Mouse (Mus musculus) left cerebral cortex, adult 8-10 months (tissue): ENCODE measurements around the gene Rptor. TPM values are rescaled to one million over a fixed set of nuclear protein-coding genes. Genes with fewer than 3 reads are reported as not detected.

Experiments
- DNase-seq, 2 experiments: peaks; one replicate each; pipeline ENCODE4 v3.0.0; 2022; ENCODE audit warnings: low spot score in 2 of 2
- total RNA-seq, 4 experiments: library from RNA; stranded (reverse); gene quantifications; 2 replicates each; pipeline ENCODE4 v1.2.4; 2022

Gene Rptor
- total RNA-seq, 4 experiments from 2014 or later: 57.5 to 65.0 (median 61.0) TPM

DNA sequence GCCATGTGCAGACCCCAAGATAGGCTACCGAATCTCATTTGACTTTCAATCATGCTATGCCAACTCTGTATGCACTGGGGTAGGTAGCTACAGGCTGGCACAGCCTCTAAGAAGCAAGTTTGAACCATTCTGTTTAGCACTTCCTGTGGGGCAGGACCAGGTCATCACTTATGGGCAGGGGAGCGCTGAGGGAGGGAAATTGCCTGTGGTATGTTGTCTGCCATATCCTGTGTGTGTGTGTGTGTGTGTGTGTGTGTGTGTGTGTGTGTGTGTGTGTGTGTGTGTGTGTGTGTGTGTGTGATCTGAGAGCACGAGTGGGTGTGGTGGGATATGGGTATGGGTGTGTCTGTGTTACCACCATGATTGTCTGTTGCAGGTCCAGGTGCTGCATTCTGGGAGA is 244.4 kb downstream of the Rptor start:
- no peak for DNase-seq

DNA sequence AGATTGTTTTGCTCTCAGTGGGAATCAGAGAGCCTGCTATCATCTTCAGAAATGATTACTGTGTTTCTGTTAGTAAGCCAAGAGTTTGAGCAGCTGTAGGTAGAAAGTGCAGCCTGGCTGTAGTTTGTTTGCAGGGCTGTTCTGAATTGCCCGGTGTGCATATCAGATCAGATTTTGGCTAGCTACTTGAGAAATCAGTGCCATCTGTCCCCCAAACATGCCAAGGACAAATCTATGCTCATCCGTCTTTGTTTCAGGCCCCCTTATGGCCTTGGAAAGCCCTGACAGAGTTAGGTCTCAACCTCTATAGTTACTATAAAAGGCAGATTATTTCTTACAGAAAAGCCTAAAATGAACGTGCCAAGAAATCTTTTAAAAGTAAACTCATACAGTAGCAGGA is 244.9 kb downstream of the Rptor start:
- DNase-seq: no peak

DNA sequence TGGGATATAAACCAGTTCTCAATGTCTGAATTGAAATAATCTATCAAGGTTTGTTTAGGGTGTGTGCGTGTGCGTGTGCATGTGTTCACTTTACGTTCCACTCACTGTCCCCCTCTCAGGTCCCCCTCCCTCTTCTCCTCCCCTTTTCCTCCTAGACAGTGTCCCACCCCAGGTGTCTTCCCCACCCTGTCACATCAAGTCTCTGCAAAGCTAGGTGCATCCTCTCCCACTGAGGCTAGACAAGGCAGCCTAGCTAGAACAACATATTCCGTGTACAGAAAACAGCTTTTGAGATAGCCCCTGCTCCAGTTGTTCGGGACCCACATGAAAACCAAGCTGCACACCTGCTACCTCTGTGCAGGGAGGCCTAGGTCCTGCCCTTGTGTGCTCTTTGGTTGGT is 245.5 kb downstream of the Rptor start:
- no peak for DNase-seq

DNA sequence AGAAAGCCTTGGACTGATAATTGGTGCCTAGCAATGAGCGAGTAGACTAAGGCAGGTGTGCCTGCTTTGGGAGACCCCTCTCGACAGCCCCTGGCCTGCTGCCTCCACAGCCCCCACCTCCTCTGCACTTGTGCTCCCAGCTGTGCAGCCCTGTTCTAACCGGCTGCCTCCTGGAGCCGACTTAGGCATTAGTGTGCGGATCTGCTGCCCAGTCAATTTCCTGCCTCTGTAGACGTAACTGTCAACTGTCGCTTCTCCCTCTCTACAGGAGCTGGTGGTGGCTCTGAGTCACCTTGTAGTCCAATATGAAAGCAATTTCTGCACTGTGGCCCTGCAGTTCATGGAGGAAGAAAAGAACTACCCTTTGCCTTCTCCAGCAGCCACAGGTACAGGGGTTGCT is 253.3 kb downstream of the Rptor start:
- no peak for DNase-seq

DNA sequence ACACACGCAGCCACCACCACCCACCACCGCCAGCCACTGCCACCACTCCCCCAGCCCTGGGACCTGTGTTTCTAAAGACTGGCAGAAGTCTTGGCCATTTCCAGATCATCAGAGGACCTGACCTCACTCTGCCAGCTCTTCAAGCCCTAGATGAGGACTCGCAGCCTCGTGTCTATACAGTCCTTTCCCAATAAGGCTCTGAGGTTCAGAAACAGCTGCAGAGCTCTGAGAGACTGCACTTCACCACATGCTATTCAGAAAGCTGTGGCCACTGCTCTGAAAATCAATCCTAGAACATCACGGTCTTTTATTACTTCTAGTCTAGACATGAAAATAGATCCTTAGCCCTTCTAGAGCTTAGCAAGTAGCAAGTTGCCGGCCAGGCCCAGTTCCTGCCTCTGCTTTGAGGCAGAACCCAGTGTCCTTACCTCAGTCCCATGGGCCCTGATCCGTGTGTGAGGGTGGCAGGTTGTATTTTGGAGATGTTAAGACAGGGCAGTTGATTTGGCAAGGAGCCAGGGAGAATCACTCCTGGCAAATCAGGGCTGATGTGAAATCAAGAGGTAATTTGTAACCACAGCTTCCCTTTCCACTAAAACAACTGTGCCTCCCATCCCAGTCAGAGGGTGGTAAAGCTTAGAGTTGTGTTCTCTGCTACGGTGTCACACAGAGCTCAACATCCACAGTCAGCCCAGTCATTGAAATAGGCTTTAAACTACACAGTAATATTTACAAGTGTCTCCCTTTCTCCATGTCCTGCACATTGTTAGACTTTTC is 260.0 kb downstream of the Rptor start:
- no peak for DNase-seq

DNA sequence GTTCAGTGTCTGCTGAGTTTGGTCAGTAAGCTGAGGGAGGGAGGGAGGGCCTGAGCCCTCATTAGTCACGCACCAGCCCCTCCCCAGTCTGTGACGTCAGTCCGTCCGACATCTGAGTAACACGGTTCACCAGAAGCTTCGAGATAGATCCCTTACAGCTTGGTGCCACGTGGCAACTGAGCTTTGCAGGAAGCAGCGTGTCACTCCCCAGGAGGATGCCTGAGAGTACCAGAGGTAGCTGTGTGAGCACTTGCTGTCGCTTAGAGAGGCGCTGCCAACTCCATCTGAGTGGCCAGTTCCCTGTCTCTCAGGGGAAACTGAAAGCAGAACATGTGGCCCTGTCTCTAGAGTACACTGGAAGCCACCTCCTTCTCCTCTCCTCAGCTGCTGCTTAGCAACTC is 260.7 kb downstream of the Rptor start:
- no peak for DNase-seq

DNA sequence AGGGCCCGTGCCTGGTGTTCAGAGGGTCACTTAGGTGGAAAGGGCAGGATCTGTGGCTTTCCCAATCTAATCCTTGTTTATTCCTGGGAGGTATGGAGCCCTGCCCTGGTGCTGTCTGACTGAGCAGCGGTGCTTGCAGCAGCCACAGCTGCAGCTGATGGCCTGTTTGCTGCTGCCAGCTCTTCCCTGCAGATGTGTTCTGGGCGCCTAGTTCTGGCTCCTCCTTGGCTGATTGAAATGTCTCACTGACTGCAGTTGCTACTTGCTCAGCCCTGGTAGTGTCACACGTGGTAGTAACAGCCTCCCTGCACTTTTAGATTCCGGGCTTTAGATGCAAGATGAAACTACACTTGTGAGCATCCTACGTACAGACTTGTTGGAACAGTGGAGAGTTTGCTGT is 264.1 kb downstream of the Rptor start:
- no peak for DNase-seq

DNA sequence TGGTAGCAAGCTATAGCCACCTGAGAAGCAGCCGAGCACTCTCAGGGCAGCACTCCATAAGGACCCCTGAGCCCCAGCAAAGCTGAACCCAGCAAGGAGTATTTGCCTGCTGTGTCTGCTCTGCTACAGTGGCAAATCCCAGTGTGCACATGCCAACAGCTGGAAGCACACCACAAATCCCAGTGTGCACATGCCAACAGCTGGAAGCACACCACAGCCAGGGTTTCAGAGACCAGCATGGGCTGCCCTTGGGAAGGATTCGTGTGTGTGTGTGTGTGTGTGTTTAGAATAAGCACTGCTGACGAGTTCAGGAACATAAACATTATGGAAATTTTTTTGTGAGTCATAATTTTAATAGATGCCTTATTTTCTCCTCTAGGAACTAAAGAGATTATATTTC is 265.4 kb downstream of the Rptor start:
- no peak for DNase-seq

DNA sequence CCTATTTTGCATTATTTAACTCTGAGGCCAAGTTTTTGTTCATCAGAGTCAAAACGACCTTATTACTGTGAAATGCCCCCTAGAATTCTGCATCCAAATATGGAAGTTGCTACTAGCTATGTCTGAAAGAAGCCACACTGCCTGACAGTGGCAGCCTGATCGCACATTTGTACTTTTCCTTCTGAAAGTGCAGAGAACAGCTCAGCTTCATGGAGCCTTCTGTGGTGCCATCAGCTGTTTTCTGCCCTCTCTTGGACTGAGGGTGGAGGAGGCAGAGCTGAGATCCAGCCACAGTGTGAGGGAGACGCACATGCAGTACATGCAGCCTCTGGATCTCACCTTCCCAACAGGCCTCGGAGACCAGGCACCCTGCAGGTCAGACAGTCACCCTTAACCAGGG is 265.9 kb downstream of the Rptor start:
- DNase-seq: no peak

DNA sequence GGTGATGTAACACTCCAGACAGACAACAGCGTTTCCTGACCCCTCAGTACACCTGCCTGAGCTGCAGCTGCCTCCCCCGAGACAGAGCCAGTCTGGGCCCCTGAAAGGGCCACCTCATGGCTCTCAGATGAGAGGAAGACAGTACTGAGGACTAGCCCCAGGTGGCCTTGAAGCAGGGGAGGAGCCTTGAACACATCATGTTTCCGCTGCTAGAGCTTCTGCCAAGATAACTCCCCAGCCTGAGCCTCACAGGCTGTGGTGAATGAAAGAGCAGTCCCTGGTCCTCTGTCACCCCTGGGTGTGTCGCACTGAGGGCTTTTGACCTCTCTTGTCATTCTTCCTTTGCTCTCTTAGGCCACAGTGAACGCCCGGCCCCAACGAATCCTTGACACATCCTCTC is 268.4 kb downstream of the Rptor start:
- no peak for DNase-seq

DNA sequence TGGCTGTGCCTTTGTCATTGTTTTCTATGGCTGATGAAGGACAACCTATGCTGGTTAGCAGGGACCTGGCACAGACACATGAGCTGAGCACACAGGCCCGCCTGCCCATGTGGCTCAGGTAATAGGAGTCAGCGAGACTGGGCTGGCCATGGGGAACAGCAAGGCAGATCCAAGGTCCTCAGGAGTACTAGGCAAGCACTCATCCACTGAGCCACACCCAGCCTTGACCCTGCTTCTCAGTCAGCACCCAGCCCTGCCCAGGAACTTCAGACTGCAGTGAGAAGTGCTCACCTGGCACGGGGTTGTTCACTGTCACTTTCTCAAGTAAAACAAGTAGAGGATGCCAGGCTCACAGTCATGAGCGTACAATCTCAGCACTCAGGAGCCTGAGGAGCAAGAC is 270.9 kb downstream of the Rptor start:
- DNase-seq: no peak

DNA sequence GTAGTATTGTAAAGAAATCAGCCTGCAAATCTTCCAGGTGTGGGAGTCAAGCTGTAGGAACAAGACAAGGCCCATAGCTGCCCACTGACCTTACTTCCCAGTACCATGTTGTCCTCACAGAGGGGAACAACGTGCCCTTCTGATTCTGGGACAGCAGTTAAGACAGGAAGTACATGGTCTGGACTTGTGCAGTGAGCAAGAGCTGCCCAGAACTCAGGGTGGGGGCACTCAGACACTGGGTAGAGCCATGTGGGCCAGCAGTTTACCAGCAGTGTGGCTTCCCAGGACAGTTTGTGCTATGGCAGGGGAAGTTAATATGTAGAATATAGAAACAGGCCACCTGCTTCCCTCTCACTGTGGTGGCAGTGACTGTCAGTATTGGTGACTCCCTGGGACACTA is 272.1 kb downstream of the Rptor start:
- DNase-seq: no peak

DNA sequence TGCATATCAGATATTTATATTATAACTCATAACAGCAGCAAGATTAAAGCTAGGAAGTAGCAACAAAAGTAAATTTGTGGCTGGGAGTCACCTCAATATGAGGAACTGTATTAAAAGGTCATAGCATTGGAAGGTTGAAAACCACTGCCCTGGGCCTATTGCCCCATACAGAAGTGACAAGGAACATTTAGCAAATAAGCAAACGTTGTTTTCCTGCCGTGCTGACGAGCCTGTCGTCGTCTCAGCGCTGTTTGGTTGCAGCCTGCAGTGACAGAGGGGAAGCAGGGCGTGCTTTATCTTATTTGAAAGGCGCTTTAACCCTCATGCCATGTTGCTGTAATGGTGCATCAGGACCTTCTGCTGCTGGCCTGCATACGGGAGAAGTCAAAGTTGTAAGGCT is 273.0 kb downstream of the Rptor start:
- DNase-seq: no peak

DNA sequence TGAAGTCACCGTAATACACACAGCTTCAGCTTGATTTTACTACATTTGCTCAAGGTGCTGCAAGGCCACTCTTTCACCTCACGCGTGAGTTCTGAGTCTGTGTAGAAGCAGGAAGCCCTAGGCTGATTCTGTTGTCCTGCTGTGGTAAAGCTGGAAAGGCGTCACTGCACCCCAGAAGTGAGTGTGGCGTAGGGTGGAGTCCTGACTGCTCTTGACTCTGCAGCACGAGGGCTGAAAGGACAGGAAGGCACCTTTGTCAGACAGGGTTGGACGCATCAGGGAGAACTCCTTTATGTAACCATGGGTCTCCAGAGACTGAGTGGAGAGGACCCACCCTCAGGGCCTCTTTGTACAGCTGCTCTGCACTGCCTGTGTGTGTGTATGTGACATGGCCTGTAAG is 274.4 kb downstream of the Rptor start:
- no peak for DNase-seq

DNA sequence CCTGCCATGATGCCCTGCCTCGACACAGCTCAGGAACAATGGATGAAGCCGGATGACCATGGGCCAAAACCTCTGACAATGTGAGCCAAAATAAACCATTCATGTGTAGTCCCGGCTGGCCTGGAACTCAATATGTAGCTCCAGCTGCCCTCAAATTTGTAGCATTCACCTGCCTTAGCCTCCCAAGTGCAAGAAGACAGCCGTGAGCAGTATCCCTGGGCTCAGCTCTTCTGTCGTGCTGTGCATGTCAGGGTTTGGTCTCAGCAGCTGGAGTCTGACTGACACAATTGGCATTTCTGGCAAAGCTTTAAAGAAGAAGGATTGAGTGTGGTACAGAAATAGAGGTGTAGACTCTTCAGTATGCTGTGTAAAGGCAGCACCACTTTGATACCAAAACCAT is 276.9 kb downstream of the Rptor start:
- no peak for DNase-seq

DNA sequence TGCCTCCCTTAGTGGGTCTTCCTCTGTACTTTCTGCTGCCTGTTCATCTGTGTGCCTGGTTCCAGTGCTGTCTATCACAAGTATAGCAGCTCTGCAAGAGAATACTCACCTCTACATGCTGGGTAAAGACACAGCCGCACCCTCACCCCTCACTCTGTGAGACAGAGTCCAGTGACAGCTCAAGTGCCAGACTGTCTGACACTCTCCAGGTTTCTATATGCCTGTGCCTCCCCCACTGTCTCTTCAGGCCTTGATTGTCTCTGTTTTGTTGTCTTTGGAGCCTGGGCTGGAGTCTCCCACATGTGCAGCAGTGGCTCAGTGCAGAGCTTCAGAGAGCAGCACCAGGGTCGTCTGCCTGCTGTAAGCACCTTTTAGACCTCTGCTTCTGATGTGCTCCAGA is 280.9 kb downstream of the Rptor start:
- DNase-seq: no peak

DNA sequence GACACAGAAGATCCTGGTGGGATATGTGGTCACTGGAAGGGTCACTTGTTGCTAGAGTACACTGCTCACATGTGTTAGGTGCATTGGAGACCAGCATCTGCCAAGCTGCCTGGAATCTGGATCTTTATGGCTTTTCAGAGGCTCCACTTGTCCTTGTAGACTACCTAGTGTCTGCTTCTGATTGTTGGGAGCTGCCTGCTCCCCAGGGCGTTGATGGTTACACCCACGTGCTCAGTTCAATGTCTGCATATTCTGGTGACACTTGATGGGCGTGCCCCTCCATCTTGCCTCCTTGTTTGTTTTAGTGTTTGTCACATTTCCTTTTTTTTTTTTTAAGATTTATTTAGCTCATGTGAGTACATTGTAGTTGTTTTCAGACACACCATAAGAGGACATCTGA is 287.3 kb downstream of the Rptor start:
- DNase-seq: no peak

DNA sequence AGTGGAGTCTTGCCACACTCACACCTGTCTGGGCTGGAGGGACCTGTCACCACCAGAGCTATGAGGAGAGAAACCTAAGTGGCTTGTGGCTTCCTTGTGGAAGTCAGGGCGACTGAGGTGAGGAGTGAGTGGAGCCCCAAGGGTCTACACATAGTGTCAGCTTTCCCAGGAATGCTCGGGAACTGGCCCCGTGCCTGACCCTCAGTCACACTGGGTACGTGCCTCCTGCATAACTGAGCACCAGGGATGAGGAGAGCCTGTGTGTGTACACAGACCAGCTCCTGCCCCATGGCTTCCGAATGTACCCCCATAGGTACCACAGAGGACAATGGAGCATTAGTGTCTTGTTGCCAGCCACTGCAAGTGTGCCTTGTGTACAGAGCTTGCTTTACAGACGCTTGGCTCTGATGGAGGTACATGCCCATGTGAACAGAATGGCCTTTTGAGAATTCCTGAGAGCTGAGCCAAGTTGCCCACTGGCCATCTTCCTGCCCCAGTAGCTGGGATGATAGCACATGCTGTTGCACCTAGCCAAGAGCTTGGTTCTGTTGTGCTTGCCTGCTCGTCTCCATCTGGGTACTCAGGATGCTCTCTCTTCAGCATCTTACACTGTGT is 289.0 kb downstream of the Rptor start:
- no peak for DNase-seq

DNA sequence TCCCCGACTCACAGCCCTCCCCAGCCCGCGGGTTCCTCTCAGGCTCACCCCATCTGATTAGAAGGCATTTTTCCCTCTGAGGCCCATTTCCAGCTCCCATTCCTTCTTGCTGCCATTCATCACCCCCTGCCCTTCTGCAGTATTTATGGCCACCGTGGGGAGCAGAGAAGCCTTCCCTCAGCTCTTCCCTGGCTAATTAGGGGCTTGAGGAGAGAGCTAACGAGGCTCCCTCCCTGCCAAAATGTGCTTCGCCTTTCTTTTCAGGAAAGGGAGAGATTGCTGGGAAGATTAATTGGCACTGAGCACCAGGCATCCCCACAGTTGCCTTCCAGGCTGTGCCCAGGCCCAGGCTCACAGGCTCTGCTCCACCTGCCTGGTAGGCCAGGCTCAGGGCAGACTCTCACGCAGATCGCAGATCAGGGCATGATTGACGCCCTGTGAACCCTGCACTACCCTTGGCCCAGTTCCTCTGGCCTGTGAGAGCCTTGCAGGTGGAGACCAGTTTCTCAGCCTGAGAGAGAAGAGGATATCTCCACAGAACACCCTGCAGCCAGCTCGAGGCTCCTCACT is 291.0 kb downstream of the Rptor start:
- no peak for DNase-seq

DNA sequence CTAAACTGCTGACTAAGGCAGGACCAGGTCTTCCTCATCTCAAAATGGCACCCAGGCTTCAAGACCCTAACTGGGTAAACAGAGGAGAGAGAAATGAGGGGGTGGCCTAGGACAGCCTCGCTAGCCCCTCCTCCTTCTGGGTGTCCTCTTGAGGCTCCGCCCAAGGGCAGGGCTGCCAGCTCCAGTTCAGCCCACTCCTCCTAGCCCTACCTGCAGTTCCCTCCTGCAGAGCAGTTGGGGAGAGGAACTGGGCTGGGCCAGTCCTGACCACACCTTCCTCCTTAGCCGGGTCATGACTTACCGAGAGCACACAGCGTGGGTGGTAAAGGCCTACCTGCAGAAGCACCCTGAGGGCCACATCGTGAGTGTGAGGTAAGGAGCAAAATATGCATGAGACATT is 291.9 kb downstream of the Rptor start:
- DNase-seq: no peak

DNA sequence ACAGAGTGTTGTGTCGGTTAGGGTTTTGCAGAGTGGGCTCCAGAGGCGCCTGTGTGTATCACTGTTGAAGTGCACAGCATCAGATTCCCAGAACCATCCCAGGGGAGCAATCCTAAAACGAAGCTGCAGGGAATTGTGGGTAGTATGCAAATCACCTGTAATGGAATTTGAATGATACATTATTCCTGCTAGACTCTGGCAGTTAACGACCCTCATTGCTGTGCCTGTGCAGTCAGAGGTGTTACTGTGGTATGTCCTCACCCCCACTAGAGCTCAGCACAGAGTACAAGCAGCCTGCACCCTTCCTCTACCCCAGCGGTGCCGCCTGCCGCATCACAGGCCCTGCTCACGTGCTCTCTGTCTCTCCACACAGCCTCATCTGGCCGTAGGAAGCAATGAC is 294.3 kb downstream of the Rptor start:
- no peak for DNase-seq

DNA sequence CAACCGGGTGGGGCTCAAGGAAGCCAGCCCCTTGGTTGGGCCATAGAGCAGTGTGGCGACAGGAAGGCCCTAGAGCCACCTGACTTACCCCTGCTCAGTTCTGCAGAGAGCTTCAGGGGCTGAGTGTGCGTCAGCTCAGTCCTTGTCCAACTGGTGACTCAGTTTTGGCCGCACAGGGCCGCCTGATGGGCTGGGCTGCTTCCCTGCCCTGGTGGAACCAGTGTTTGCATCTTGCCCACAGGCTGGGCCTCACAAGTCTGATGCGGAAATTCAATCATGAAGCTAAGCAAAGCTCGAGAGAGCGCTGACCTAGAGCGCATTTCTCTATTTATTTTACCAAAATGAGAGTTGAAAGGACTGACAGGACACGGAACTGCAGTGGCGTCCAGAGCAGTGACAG is 296.3 kb downstream of the Rptor start:
- DNase-seq: no peak

DNA sequence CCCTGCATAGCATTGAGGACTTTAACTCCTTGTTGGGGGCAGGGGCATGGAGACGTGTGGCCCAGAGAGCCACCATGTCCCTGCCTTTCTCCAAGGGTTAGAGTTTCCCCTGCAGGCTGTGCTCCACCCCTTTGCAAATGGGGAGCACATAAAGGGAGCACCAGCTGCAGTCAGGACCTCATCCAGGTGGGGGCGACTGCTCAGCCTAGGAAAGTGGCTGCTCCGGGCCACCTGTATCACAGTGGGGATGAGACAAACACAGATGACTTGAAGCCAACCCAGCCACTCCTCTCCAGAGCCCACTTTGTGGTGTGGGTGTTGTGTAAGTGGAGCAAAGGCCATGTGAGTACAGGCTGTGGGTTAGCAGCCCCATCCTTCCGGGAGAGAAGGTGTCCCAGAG is 298.5 kb downstream of the Rptor start:
- no peak for DNase-seq
